ENCODE assay signal across 7 mouse cellular contexts in the genomic region with DNA sequence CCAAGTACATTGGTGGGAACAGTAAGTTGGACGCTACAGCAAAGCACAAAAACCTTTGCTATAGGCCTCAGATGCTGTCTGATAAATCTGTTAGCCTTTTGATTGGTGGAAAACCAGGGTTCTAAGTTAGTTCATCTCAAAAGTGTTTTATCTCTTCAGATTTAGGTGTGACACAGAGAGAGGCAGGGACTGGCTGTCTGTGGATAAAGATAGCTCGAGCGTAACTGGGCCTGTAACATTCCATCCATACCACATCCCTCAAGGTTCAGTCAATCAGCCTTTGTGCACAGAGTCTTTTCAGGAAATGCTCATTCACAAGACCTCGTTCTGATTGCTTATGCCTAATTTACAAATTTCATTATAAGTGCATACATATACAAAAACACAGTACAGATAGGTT. TPM values are rescaled to one million over a fixed set of nuclear protein-coding genes. Genes with fewer than 3 reads are reported as not detected.
A peak's percentile ranks its signal among the peaks of the same experiment; 100 is the strongest.
DNase-seq lines count a peak whose midpoint lies in the region; ATAC-seq lines count a peak whose summit lies in the region.

No protein-coding gene starts in this region.

- no peaks in the 10 kb centered on the region for H3K27me3 ChIP-seq in forebrain, embryonic 16.5 days (replicated peaks; ENCODE audit: control insufficient read depth, insufficient read depth, low read length)
- H3K27me3 ChIP-seq in liver, embryonic 12.5 days (replicated peaks), result no peaks in the 10 kb centered on the region

- 13% methylated on average over 4 of the region's 4 CpGs for WGBS in forebrain, embryonic 16.5 days
- WGBS in liver, embryonic 12.5 days (ENCODE audit: insufficient replicate concordance), result 15% methylated on average over 4 of the region's 4 CpGs

- H3K9me3 ChIP-seq in forebrain, embryonic 16.5 days (ENCODE audit: control insufficient read depth, low read length), result no peaks in the 10 kb centered on the region
- no peaks in the 10 kb centered on the region for H3K9me3 ChIP-seq in liver, embryonic 12.5 days (replicated peaks)

- no peaks in the 10 kb centered on the region for H3K36me3 ChIP-seq in forebrain, embryonic 16.5 days (ENCODE audit: control insufficient read depth, insufficient read depth)
- H3K36me3 ChIP-seq in liver, embryonic 12.5 days, result no peaks in the 10 kb centered on the region

- H3K4me2 ChIP-seq in forebrain, embryonic 16.5 days (ENCODE audit: low read length), result peak overlapping the region; percentile 35
- H3K4me2 ChIP-seq in liver, embryonic 12.5 days, result peak overlapping the region; percentile 25

- H3K27ac ChIP-seq in forebrain, embryonic 16.5 days (ENCODE audit: low read length), result no peak overlapping the region
- H3K27ac ChIP-seq in liver, embryonic 12.5 days, result peak overlapping the region; percentile 57

- DNase-seq in 3T3-L1 (ENCODE audit: low read depth, low spot score), result peak; percentile 78
- DNase-seq in CD4-positive helper T cell, adult 2 months (ENCODE audit: low read depth, low spot score), result peak; percentile 30
- no peak for DNase-seq in spleen, postnatal 14 days (ENCODE audit: low spot score in 2 of 2)
- no peak for DNase-seq in right cerebral cortex, adult 2 months (ENCODE audit: low spot score in 2 of 2)
- no peak for DNase-seq in gastrocnemius, postnatal 4 days (ENCODE audit: low spot score in 2 of 2)

- H3K9ac ChIP-seq in forebrain, embryonic 16.5 days (replicated peaks; ENCODE audit: low read depth, low read length), result no peak overlapping the region
- no peak overlapping the region for H3K9ac ChIP-seq in liver, embryonic 12.5 days

- peaks cover 23% of the 10 kb centered on the region for H3K4me1 ChIP-seq in forebrain, embryonic 16.5 days (replicated peaks; ENCODE audit: control insufficient read depth, insufficient read depth, low read length)
- peaks cover 75% of the 10 kb centered on the region for H3K4me1 ChIP-seq in liver, embryonic 12.5 days

- ATAC-seq in forebrain, embryonic 16.5 days, result no peak
- no peak for ATAC-seq in liver, embryonic 12.5 days

- no peak overlapping the region; the same call in 1 of the 2 replicates for H3K4me3 ChIP-seq in forebrain, embryonic 16.5 days (replicated peaks; ENCODE audit: low read length)
- H3K4me3 ChIP-seq in liver, embryonic 12.5 days, result no peak overlapping the region

RNA-seq across cellular contexts. Expression of a gene that starts 3.4 kb away (rescaled TPM):
- polyA plus RNA-seq in forebrain, embryonic 16.5 days (2015; fragmentation: Nextera tagmentation; extraction: Ambion mirVana), result 71.5 and 83.9 TPM in 2 replicates
- polyA plus RNA-seq in liver, embryonic 12.5 days (2016; fragmentation: Nextera tagmentation; extraction: Ambion mirVana), result 23.8 and 25.3 TPM in 2 replicates
- 10 to 100 TPM; 23.1 to 24.9 TPM for total RNA-seq in gastrocnemius, postnatal 4 days (2021)

RNA-seq across cellular contexts. Expression of a gene that starts 43.1 kb away (rescaled TPM):
- polyA plus RNA-seq in forebrain, embryonic 16.5 days (2015; fragmentation: Nextera tagmentation; extraction: Ambion mirVana), result 0.12 and 0.15 TPM in 2 replicates
- polyA plus RNA-seq in liver, embryonic 12.5 days (2016; fragmentation: Nextera tagmentation; extraction: Ambion mirVana), result 40.7 and 42.5 TPM in 2 replicates
- total RNA-seq in gastrocnemius, postnatal 4 days (2021), result 1 to 10 TPM; 3.7 to 4.4 TPM

Comparison
In these comparisons a context has a peak if more than half of its experiments do, and no peak if none do; other contexts are left out.
1. DNase-seq: peak in 3T3-L1 (single experiment) and CD4-positive helper T cell, adult 2 months (single experiment); none in spleen, postnatal 14 days (0 of 2), right cerebral cortex, adult 2 months (0 of 2) and gastrocnemius, postnatal 4 days (0 of 2).
2. RNA of a gene that starts 43.1 kb away (polyA plus RNA-seq): 40.7 to 42.5 TPM in liver, embryonic 12.5 days; 0.12 to 0.15 TPM in forebrain, embryonic 16.5 days; every median in the first group is over 10 times any median in the second.